17 mouse cellular contexts compared by ENCODE assay signal in genomic region chr17:23761155-23761554, GRCm38 (mm10). TPM values are rescaled to one million over a fixed set of nuclear protein-coding genes. Genes with fewer than 3 reads are reported as not detected.
"Had no signal": no experiment of that assay in that cellular context is flagged by ENCODE, and none has a peak within 500 bp of the region (broad histone marks: within the 10 kb centered on the region; RNA-seq: fewer than 3 reads in every experiment).

No protein-coding gene starts in this region.

- H3K9me3 ChIP-seq: neural tube, embryonic 12.5 days; neural tube, embryonic 13.5 days; neural tube, embryonic 15.5 days; stomach, embryonic 15.5 days had no signal

- H3K27me3 ChIP-seq: neural tube, embryonic 12.5 days; neural tube, embryonic 13.5 days; neural tube, embryonic 15.5 days; stomach, embryonic 15.5 days had no signal

- H3K4me2 ChIP-seq: neural tube, embryonic 12.5 days; neural tube, embryonic 13.5 days; neural tube, embryonic 15.5 days; stomach, embryonic 15.5 days had no signal

- H3K4me1 ChIP-seq: neural tube, embryonic 12.5 days; neural tube, embryonic 13.5 days; neural tube, embryonic 15.5 days; stomach, embryonic 15.5 days had no signal

- H3K4me3 ChIP-seq: neural tube, embryonic 12.5 days; neural tube, embryonic 13.5 days; neural tube, embryonic 15.5 days; stomach, embryonic 15.5 days had no signal

- H3K9ac ChIP-seq: neural tube, embryonic 12.5 days; neural tube, embryonic 13.5 days; neural tube, embryonic 15.5 days; stomach, embryonic 15.5 days had no signal

- H3K27ac ChIP-seq: neural tube, embryonic 12.5 days; neural tube, embryonic 13.5 days; neural tube, embryonic 15.5 days; stomach, embryonic 15.5 days; stomach, postnatal 0 days had no signal

- DNase-seq: retina, postnatal 1 day; right cerebral cortex, adult 18-20 months; right cerebral cortex, postnatal 25 days; right cerebral cortex, postnatal 4 days; spleen, adult 18-20 months; thymus, adult 18-20 months; thymus, adult 2 months; thymus, postnatal 14 days; thymus, postnatal 25 days; thymus, postnatal 36 days; thymus, postnatal 4 days had no signal

RNA-seq across cellular contexts. Expression of gene Flywch2, which starts 24.7 kb away (rescaled TPM):
- total RNA-seq: neutrophil, adult 5-6 weeks had no signal
